Mouse (Mus musculus) E14TG2a.4 (cell line): ENCODE data around the gene Swt1.

Source experiments
- CTCF ChIP-seq: conservative IDR thresholded peaks from 2 replicates; pipeline ENCODE4 v1.5.1; 2014; ENCODE audit warnings: low read length
- NANOG ChIP-seq: IDR thresholded peaks from 2 replicates; pipeline ENCODE4 v1.6.1; 2014; ENCODE audit warnings: borderline replicate concordance, low read length, mixed read lengths
- POU5F1 ChIP-seq: IDR thresholded peaks from 2 replicates; pipeline ENCODE4 v1.6.1; 2014; ENCODE audit warnings: low read length, borderline replicate concordance

GRCm38 (mm10) chr1:151370573-151370972 is 57.7 kb downstream of the Swt1 start:
- TF ChIP-seq POU5F1 (no peak), CTCF (no peak), NANOG (no peak)
